Mouse (Mus musculus) layer of hippocampus, postnatal 10 days (tissue): ENCODE results near the gene Prss48. TPM values are rescaled to one million over a fixed set of nuclear protein-coding genes. Genes with fewer than 3 reads are reported as not detected.

ENCODE experiments used
- DNase-seq, 2 experiments: peaks; one replicate each; pipeline ENCODE4 v3.0.0; 2021; ENCODE audit warnings: low spot score in 2 of 2
- total RNA-seq, 2 experiments: library from RNA; stranded (reverse); gene quantifications; 2 replicates each; pipeline ENCODE4 v1.2.3; 2021

The Prss48 gene
- total RNA-seq, 2 experiments from 2014 or later = not detected

- no peak for DNase-seq
Measured at GRCm38 (mm10) chr3:85950914-85951313, 51.4 kb downstream of the Prss48 start.

Other genes with a start within 250 kb of the Prss48 start
- gene Fam160a1, start 185.2 kb downstream of the Prss48 start, total RNA-seq = 1 to 10 TPM; 3.5 to 4.2 TPM
- under 1 TPM; 0.59 to 0.67 TPM for gene Glt28d2, start 115.0 kb downstream of the Prss48 start, total RNA-seq
- gene Gm37240, start 115.0 kb downstream of the Prss48 start, total RNA-seq = under 1 TPM; 0.75 to 0.80 TPM
- 10 to 100 TPM; 41.7 to 51.6 TPM for gene Sh3d19, start 31.4 kb downstream of the Prss48 start, total RNA-seq
- 100 to 1,000 TPM; 462 to 476 TPM for gene Rps3a1, start 140.2 kb upstream of the Prss48 start, total RNA-seq
- gene Lrba, start 222.2 kb upstream of the Prss48 start, total RNA-seq = 10 to 100 TPM; 21.3 TPM